Mouse (Mus musculus): ENCODE data around the gene Cir1. TPM values are rescaled to one million over a fixed set of nuclear protein-coding genes. Genes with fewer than 3 reads are reported as not detected.
A peak's percentile ranks its signal among the peaks of the same experiment; 100 is the strongest.

The Cir1 gene
- polyA plus RNA-seq, 1 experiment from 2014 or later, result 26.9 TPM

- 65% methylated on average over 3 of the region's 3 CpGs for WGBS
- peaks cover 34% of the 10 kb centered on the region for H3K36me3 ChIP-seq
- H3K27ac ChIP-seq (replicated peaks), result no peak overlapping the region
- no peaks in the 10 kb centered on the region for H3K4me1 ChIP-seq
- no peak for ATAC-seq (ENCODE audit: low FRiP score)
- no peak overlapping the region for H3K4me3 ChIP-seq (replicated peaks)
- H3K4me2 ChIP-seq, result no peak overlapping the region
- H3K27me3 ChIP-seq (replicated peaks), result no peaks in the 10 kb centered on the region
- H3K9me3 ChIP-seq (replicated peaks), result no peaks in the 10 kb centered on the region
- H3K9ac ChIP-seq (replicated peaks), result no peak overlapping the region
These were observed 13.7 kb downstream of the Cir1 start for GRCm38 (mm10) chr2:73298841-73299240.

- Histone ChIP-seq H3K36me3 (peaks cover 32% of the 10 kb centered on the region), H3K27me3 (replicated peaks) (no peaks in the 10 kb centered on the region), H3K4me3 (replicated peaks) (no peak overlapping the region), H3K27ac (replicated peaks) (no peak overlapping the region), H3K4me1 (no peaks in the 10 kb centered on the region), H3K9ac (replicated peaks) (no peak overlapping the region), H3K4me2 (no peak overlapping the region), H3K9me3 (replicated peaks) (no peaks in the 10 kb centered on the region)
- 89% methylated on average over 7 of the region's 7 CpGs for WGBS
- ATAC-seq (ENCODE audit: low FRiP score), result no peak
These were observed 14.3 kb downstream of the Cir1 start for GRCm38 (mm10) chr2:73298154-73298553.

- no peaks in the 10 kb centered on the region for H3K27me3 ChIP-seq (replicated peaks)
- ATAC-seq (ENCODE audit: low FRiP score), result no peak
- H3K27ac ChIP-seq (replicated peaks), result no peak overlapping the region
- 81% methylated on average over 7 of the region's 7 CpGs for WGBS
- H3K4me3 ChIP-seq (replicated peaks), result no peak overlapping the region
- peaks cover 26% of the 10 kb centered on the region for H3K36me3 ChIP-seq
- no peak overlapping the region for H3K9ac ChIP-seq (replicated peaks)
- H3K4me2 ChIP-seq, result no peak overlapping the region
- no peaks in the 10 kb centered on the region for H3K9me3 ChIP-seq (replicated peaks)
- H3K4me1 ChIP-seq, result no peaks in the 10 kb centered on the region
These were observed 17.5 kb downstream of the Cir1 start for GRCm38 (mm10) chr2:73295023-73295422.

GRCm38 (mm10) chr2:73291130-73291529 is 21.4 kb downstream of the Cir1 start:
- Histone ChIP-seq H3K4me2 (no peak overlapping the region), H3K27me3 (replicated peaks) (no peaks in the 10 kb centered on the region), H3K9me3 (replicated peaks) (no peaks in the 10 kb centered on the region), H3K36me3 (peaks cover 29% of the 10 kb centered on the region), H3K4me3 (replicated peaks) (no peak overlapping the region), H3K27ac (replicated peaks) (no peak overlapping the region), H3K9ac (replicated peaks) (no peak overlapping the region), H3K4me1 (no peaks in the 10 kb centered on the region)
- no peak for ATAC-seq (ENCODE audit: low FRiP score)
- WGBS, result 91% methylated on average over 4 of the region's 4 CpGs

GRCm38 (mm10) chr2:73285630-73286029 is 26.9 kb downstream of the Cir1 start:
- no peak overlapping the region for H3K9ac ChIP-seq (replicated peaks)
- H3K4me2 ChIP-seq, result no peak overlapping the region
- WGBS, result 7% methylated on average over 2 of the region's 2 CpGs
- H3K36me3 ChIP-seq, result peaks cover 5% of the 10 kb centered on the region; the same call in 1 of the 2 replicates
- no peak overlapping the region for H3K4me3 ChIP-seq (replicated peaks)
- no peak overlapping the region for H3K27ac ChIP-seq (replicated peaks)
- peaks cover 18% of the 10 kb centered on the region for H3K27me3 ChIP-seq (replicated peaks)
- H3K9me3 ChIP-seq (replicated peaks), result no peaks in the 10 kb centered on the region
- H3K4me1 ChIP-seq, result 0 out of 2 replicates have a peak, but pooled peaks cover 4% of the 10 kb centered on the region
- no peak for ATAC-seq (ENCODE audit: low FRiP score)

GRCm38 (mm10) chr2:73281707-73282106 is 30.8 kb downstream of the Cir1 start:
- Histone ChIP-seq H3K36me3 (peaks cover 3% of the 10 kb centered on the region; the same call in 1 of the 2 replicates), H3K4me3 (replicated peaks) (no peak overlapping the region), H3K4me1 (peaks cover 21% of the 10 kb centered on the region), H3K4me2 (no peak overlapping the region), H3K9ac (replicated peaks) (no peak overlapping the region), H3K27ac (replicated peaks) (no peak overlapping the region), H3K9me3 (replicated peaks) (no peaks in the 10 kb centered on the region), H3K27me3 (replicated peaks) (peaks cover 47% of the 10 kb centered on the region)
- no peak for ATAC-seq (ENCODE audit: low FRiP score)
- 11% methylated on average over 7 of the region's 7 CpGs for WGBS

GRCm38 (mm10) chr2:73281048-73281661 is 31.3 kb downstream of the Cir1 start:
- Histone ChIP-seq H3K36me3 (no peaks in the 10 kb centered on the region), H3K9me3 (replicated peaks) (no peaks in the 10 kb centered on the region), H3K4me3 (replicated peaks) (no peak overlapping the region; the same call in 1 of the 2 replicates), H3K4me1 (peaks cover 21% of the 10 kb centered on the region), H3K27me3 (replicated peaks) (peaks cover 51% of the 10 kb centered on the region), H3K27ac (replicated peaks) (no peak overlapping the region), H3K9ac (replicated peaks) (no peak overlapping the region), H3K4me2 (peak overlapping the region; percentile 15)
- no peak for ATAC-seq (ENCODE audit: low FRiP score)
- WGBS, result 15% methylated on average over 22 of the region's 22 CpGs

- H3K27me3 ChIP-seq (replicated peaks), result peaks cover 55% of the 10 kb centered on the region
- 4% methylated on average over 33 of the region's 33 CpGs for WGBS
- peak overlapping the region; percentile 15 for H3K4me2 ChIP-seq
- no peak overlapping the region for H3K4me3 ChIP-seq (replicated peaks)
- no peak overlapping the region for H3K27ac ChIP-seq (replicated peaks)
- peaks cover 21% of the 10 kb centered on the region for H3K4me1 ChIP-seq
- ATAC-seq (ENCODE audit: low FRiP score), result no peak
- no peaks in the 10 kb centered on the region for H3K9me3 ChIP-seq (replicated peaks)
- H3K36me3 ChIP-seq, result no peaks in the 10 kb centered on the region
- H3K9ac ChIP-seq (replicated peaks), result no peak overlapping the region
These were observed 32.0 kb downstream of the Cir1 start for GRCm38 (mm10) chr2:73280356-73281047.

GRCm38 (mm10) chr2:73279271-73280038 is 33.0 kb downstream of the Cir1 start:
- Histone ChIP-seq H3K27ac (replicated peaks) (no peak overlapping the region), H3K36me3 (no peaks in the 10 kb centered on the region), H3K4me1 (peaks cover 23% of the 10 kb centered on the region), H3K9me3 (replicated peaks) (no peaks in the 10 kb centered on the region), H3K9ac (replicated peaks) (no peak overlapping the region), H3K4me2 (peak overlapping the region; percentile 29), H3K4me3 (replicated peaks) (no peak overlapping the region), H3K27me3 (replicated peaks) (peaks cover 58% of the 10 kb centered on the region)
- 1% methylated on average over 31 of the region's 31 CpGs for WGBS
- ATAC-seq (ENCODE audit: low FRiP score), result no peak

- peak overlapping the region; percentile 29 for H3K4me2 ChIP-seq
- peaks cover 29% of the 10 kb centered on the region for H3K4me1 ChIP-seq
- H3K27ac ChIP-seq (replicated peaks), result no peak overlapping the region; the same call in 1 of the 2 replicates
- H3K27me3 ChIP-seq (replicated peaks), result peaks cover 61% of the 10 kb centered on the region
- ATAC-seq (ENCODE audit: low FRiP score), result 0 out of 2 replicates have a peak, but pooled peaks have one; percentile 15
- 0 out of 2 replicates have a peak overlapping the region, but pooled peaks have one; percentile 4 for H3K4me3 ChIP-seq (replicated peaks)
- H3K36me3 ChIP-seq, result no peaks in the 10 kb centered on the region
- H3K9me3 ChIP-seq (replicated peaks), result no peaks in the 10 kb centered on the region
- WGBS, result under 1% methylated on average over 17 of the region's 17 CpGs
- H3K9ac ChIP-seq (replicated peaks), result no peak overlapping the region
These were observed 33.6 kb downstream of the Cir1 start for GRCm38 (mm10) chr2:73278869-73279268.

- Histone ChIP-seq H3K27me3 (replicated peaks) (peaks cover 66% of the 10 kb centered on the region), H3K9ac (replicated peaks) (no peak overlapping the region), H3K9me3 (replicated peaks) (no peaks in the 10 kb centered on the region), H3K4me1 (peaks cover 35% of the 10 kb centered on the region), H3K27ac (replicated peaks) (no peak overlapping the region; the same call in 1 of the 2 replicates), H3K36me3 (no peaks in the 10 kb centered on the region), H3K4me3 (replicated peaks) (no peak overlapping the region), H3K4me2 (peak overlapping the region; percentile 29)
- 3% methylated on average over 20 of the region's 20 CpGs for WGBS
- ATAC-seq (ENCODE audit: low FRiP score), result peak; percentile 71
These were observed 34.2 kb downstream of the Cir1 start for GRCm38 (mm10) chr2:73278131-73278854.

All from neural tube, embryonic 15.5 days (tissue).